Mouse (Mus musculus) urinary bladder, postnatal 36 days (tissue): ENCODE data around the gene Acvr1c.
A peak's percentile ranks its signal among the peaks of the same experiment; 100 is the strongest.

Experiments used
- DNase-seq, 2 experiments: peaks; one replicate each; pipeline ENCODE4 v3.0.0; 2022; ENCODE audit warnings: low spot score in 2 of 2, mixed read lengths in 1 of 2

Gene Acvr1c

GRCm38 (mm10) chr2:58289331-58289730 is 68.4 kb downstream of the Acvr1c start:
- no peak for DNase-seq

GRCm38 (mm10) chr2:58282259-58282910 is 75.3 kb downstream of the Acvr1c start:
- DNase-seq: peak; percentile 20 to 45

GRCm38 (mm10) chr2:58281046-58281445 is 76.6 kb downstream of the Acvr1c start:
- no peak for DNase-seq

- no peak for DNase-seq
These were observed 78.5 kb downstream of the Acvr1c start for GRCm38 (mm10) chr2:58279163-58279562.

DNA sequence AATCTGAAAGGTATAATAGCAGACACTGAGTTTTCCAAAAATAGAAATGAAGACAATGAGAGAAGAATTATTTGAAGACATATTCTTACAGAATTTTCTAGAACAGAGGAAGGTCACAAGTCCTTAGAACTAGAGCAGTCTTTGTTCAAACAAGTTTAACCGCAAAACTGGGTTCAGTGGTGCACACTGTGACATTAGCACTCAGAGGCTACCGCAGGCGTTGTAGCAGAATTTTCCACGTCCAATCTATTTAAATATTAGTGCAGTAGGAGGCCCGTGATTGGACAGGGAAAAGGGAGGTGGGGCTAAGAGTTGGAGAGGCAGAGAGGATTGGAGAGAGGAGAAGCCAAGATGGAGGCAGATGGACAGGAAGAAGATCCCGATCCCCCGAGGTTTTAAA is 81.2 kb downstream of the Acvr1c start:
- no peak for DNase-seq

DNA sequence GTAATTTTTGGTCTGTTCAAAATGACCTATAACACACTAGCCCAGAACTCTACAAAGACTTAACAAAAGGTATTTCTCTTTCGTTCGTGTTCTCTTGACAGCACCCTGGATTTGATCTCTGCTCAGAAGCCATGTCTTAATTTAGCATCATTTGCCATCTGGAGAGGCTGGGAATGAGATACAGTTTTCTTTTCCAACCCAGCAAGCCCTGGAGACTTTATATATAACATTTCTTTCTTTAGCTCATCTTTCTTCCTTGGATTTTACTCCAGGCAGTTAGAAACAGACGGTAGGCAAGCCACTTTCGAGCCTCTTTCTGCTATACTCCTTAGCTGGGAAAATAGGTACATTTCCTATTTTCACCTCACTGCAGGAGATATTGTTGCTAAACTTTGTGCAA is 117.1 kb downstream of the Acvr1c start:
- no peak for DNase-seq

DNA sequence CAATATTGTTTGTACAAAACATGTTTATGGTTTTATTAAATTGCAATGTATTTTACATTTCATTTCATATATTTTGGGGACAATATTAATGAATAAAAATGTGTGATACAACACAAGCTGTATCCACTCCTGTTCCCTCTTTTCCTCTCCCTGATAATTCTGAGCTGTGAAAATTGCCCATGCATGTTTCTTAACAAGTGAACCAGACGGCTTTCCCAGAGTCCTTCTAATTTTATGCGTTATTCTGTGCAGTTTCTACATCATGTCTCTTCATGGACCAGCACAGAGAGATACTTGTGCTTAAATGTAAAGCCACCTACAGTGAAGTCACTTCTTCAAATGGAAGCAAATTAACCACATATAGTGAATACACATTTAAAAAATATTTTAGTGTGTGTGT is 120.2 kb downstream of the Acvr1c start:
- no peak for DNase-seq
